Mouse (Mus musculus) frontal cortex, adult (tissue): ENCODE results near the gene Naa15.

Experiments
- ATAC-seq: cut with Nextera tagmentation; 2 replicates; pipeline ENCODE4 v1.9.2; 2017; ENCODE audit warnings: mild to moderate bottlenecking, moderate library complexity, mixed read lengths; ENCODE audit not compliant: low TSS enrichment

Naa15 gene

DNA sequence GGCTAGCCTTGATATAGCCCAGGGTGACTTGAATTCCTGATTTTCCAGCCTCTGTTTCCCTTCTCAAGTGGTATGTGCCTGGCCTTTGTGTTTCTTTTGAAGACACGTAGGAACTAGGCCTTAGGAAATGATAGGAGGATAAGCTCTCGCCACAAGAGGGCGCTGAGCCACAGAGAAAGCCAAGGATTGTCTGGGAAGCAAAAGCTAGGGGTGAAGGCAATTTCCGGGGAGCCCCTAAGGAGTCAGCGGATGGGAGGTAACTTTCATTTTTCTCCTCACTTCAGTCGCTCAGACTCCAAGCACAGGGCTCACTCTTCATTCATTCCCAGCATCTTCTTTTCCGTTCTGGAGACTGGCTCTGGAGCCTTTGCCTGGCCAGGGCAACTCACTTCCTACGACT lies 96.0 kb downstream of the Naa15 start:
- peak; percentile 85 for ATAC-seq

DNA sequence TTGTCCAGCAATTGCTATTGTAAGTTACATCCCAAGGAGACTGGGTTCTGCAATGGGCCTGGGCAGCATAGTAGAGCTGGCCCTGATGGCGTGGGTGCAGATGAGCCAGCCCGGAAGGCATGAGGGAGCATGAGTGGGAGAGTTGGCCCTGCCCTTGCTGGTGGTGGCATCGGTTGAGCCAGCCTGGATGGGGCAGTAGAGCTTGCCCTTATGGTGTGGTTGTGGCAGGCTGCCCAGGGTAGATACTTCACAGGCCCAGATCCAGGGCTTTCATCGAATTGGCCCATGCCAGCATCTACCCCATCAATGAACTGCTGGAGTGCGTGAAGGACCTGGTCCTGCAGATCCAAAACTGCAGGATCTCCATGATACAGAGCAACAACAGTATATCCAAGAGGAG lies 97.0 kb downstream of the Naa15 start:
- no peak for ATAC-seq

DNA sequence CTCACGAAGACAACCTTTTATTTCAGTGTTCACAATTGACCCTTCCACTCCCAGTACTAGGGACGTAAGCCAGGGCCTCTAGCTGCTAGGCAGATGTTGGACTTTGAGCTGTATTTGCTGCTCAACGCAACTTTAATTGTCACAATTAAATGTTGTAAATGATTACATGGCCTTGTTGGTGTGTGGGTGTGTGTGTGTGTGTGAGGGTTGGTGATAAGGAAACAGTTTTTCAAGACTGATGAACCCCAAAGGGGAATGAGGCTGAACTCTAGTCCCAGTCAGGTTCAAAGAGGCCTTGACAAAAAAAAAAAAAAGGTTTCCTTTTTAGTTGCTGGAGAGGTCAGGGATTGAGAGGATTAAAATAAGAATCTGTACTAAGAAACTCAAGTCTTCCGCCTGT lies 102.5 kb downstream of the Naa15 start:
- ATAC-seq = no peak

DNA sequence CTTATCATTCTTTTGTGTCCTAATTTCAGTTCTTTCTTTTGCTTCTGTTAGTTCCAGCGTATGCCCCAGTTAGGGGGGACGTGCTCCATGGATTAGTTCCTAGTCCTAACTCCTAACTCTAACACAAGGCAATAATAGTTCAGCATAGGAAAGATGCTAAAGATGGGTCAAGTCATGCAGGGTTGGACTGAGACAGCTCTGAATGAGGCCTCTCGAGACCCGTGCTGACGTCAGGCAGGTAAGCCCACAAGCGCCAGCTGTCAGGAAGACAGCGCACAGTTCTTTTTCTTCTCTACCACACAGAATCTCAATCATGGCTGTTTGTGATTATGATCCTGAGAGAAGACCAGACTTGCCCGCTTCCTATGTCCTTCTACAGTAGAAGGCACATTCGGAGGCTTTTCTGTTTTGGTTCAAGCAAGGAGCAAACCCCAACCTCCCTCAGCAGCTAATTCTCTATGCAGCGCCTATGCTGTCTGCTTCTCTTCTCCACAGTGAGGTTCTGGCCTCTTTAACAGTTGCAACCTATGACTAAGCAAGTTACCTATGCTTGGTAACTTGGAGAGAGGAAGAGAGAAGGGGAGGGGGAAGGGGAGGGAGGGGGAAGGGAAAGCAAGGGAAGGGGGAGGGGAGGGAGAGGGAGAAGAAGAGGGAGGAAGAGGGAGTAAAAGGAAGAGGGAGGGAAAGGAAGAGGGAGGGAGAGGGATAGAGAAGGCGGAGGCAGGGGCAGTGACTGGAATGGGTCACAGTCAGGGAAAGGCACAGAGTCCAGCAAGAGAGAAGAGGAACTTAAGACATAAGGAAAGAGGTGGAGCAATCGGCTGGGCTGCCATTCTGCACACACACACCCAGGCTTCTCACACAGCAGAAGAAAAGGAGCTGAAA lies 103.2 kb downstream of the Naa15 start:
- ATAC-seq = no peak

DNA sequence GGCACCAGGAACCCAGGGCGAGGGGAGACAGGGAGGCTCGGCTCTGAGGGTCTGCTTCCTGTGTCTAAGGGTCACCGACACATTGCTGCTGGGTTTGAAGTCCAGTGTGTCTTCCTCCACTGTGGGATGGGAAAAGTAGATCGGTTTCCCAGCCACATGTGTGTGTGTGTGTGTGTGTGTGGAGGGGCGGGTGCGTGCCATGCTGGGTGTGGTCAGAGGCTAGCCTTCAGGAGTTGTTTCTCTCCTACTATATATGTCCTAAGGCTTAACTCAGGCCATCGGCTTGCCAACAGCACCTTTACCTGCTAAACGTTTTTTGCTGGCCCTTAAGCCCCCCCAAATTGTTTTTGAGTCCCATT lies 103.8 kb downstream of the Naa15 start:
- ATAC-seq = no peak

DNA sequence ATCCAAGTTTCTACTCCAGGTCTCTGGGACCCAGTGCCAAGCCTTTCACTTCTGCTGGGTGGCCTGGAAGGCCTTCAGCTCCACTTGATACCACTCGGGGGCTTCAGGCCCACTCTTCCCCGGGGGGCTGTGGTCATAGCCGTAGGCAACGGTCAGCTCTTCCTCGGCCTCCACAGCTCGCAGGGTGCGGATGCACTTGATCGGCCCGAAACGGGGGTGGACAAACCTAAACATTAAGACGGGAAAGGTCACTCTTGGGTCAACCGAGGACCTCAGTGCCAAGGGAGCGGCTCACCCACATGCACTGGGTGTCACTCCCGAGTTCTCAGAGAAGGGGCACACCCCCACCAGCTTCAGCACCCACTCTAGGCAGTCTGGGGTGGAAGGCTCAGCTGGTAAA lies 106.3 kb downstream of the Naa15 start:
- ATAC-seq = no peak

DNA sequence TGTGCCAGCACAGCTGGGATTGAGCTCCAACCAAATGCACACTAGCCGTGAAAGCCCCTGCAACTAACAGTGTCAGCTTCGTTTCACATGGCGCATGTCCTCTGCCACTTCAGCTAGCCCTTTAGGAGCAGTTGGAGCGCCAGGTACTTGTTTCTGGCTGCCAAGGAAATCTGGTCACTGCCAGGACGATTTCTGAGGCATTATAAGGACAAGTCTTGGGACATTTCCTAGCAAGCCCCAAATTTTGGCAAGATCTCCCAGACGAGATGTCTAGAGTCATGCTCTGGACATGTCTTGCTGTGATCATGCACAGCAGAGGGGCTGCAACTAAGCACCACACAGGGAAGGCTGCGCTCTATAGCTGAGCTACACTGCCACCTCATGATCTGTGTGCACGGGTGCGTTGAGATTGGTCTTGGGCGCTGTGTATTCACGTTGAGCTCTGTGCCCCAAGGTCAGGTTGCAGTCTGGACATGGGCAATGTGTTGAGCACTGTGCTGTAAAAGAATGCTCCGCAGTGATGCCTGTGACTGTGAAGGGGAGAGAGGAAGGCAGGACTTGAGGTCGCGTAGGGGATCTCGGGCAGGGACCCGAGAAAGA lies 110.3 kb downstream of the Naa15 start:
- no peak for ATAC-seq
